Mouse (Mus musculus) liver, embryonic 14.5 days (tissue): ENCODE measurements around the gene Arl4d.
A peak's percentile ranks its signal among the peaks of the same experiment; 100 is the strongest.

Experiments used
- CTCF ChIP-seq: IDR thresholded peaks from 2 replicates; pipeline ENCODE4 v1.5.1; 2016; ENCODE audit warnings: antibody characterized with exemption, low read depth, control low read depth
- EP300 ChIP-seq: IDR thresholded peaks from 2 replicates; pipeline ENCODE4 v1.6.1; 2016; ENCODE audit warnings: antibody characterized with exemption, low read depth

DNA sequence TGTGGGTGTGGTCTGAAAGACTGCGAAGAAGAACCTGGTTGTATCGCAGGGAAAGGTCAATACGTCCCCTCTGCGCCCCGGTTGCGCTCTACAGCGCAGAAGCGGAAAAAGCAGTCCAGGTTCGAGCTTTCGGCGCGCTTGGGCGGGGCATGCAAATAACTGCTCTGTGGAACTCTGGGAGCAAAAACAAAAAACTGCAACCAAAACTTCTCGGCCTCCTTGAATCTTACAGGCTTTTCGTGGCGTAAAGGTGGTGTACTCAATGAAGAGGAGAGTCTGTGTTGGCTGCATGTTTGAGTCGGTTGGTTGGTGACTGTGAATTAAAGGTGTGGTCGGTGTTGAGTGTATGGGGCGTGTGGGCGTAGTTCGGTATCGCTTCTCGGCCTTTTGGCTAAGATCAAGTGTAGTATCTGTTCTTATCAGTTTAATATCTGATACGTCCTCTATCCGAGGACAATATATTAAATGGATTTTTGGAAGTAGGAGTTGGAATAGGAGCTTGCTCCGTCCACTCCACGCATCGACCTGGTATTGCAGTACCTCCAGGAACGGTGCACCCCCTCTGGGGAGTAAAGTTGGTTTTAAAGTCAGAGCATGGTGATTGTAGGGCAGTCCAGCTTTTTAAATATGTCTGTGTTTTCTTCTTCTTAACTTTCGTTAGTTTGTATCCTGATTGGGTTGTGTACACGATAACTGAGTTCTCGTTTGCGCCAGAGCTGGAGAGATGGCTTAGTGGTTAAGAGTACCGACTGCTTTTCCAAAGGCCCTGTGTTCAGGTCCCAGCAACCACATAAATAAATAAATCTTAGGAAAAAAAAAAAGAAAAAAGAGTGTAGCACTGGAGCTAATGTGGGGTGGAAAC, 38.1 kb upstream of the Arl4d start, which contains the start of gene Rdm1:
- TF ChIP-seq CTCF (no peak; the same call in 1 of the 2 replicates), EP300 (peak; percentile 38)
